ENCODE assay signal across 32 mouse cellular contexts in the genomic region with DNA sequence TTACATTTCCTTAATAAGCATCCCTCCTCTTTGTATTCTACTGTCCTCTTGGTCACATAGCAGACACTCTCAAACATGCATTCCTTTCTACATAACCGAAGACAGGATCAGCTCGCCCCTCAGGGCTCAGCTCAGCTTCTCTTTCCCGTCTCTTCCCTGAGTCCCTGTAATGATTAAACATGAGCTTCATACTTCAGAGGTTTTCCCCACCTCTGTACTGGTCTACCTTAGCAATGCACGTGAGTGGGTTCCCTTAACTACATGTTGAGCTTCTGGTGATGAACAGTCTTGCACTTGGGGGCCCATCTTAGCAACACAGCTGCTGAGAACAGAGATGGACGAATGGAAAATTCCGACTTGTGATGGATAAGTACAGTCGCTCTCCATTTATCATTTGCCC. TPM values are rescaled to one million over a fixed set of nuclear protein-coding genes. Genes with fewer than 3 reads are reported as not detected.
"Had no signal": no experiment of that assay in that cellular context is flagged by ENCODE, and none has a peak within 500 bp of the region (broad histone marks: within the 10 kb centered on the region; RNA-seq: fewer than 3 reads in every experiment).

No protein-coding gene starts in this region.

- H3K4me3 ChIP-seq: heart, adult 2 months; heart, embryonic 10.5 days; heart, embryonic 12.5 days; heart, embryonic 13.5 days; heart, embryonic 15.5 days; hindbrain, embryonic 10.5 days; hindbrain, embryonic 12.5 days; hindbrain, embryonic 13.5 days; hindbrain, embryonic 15.5 days; intestine, embryonic 15.5 days; layer of hippocampus, adult 2 months; left cerebral cortex, adult 2 months had no signal

- H3K4me1 ChIP-seq: heart, embryonic 10.5 days; hindbrain, embryonic 10.5 days; hindbrain, embryonic 12.5 days; hindbrain, embryonic 13.5 days; hindbrain, embryonic 15.5 days; intestine, embryonic 15.5 days had no signal

- H3K4me2 ChIP-seq: heart, embryonic 11.5 days; heart, embryonic 12.5 days; heart, embryonic 13.5 days; heart, embryonic 15.5 days; hindbrain, embryonic 12.5 days; hindbrain, embryonic 13.5 days; hindbrain, embryonic 14.5 days; hindbrain, embryonic 15.5 days; intestine, embryonic 15.5 days had no signal

- H3K9ac ChIP-seq: heart, embryonic 12.5 days; heart, embryonic 13.5 days; heart, embryonic 15.5 days; hindbrain, embryonic 12.5 days; hindbrain, embryonic 13.5 days; hindbrain, embryonic 14.5 days; hindbrain, embryonic 15.5 days; intestine, embryonic 15.5 days had no signal

- H3K9me3 ChIP-seq: heart, embryonic 10.5 days; heart, embryonic 13.5 days; heart, embryonic 15.5 days; hindbrain, embryonic 10.5 days; hindbrain, embryonic 12.5 days; hindbrain, embryonic 13.5 days; hindbrain, embryonic 15.5 days; intestine, embryonic 15.5 days had no signal

- DNase-seq: heart, adult 2 months; heart, postnatal 10 days; heart, postnatal 14 days; heart, postnatal 36 days; heart, postnatal 4 days; kidney, adult 11 months; kidney, adult 18-20 months; kidney, adult 2 months; kidney, adult 8-10 months; kidney, postnatal 14 days; kidney, postnatal 25 days; kidney, postnatal 36 days; layer of hippocampus, adult 9-11 months; layer of hippocampus, postnatal 36 days had no signal

- ATAC-seq: hindbrain, embryonic 16.5 days; hindbrain, postnatal 0 days; inflammation-experienced regulatory T-cells, adult 6 months; intestine, embryonic 15.5 days; intestine, embryonic 16.5 days; intestine, postnatal 0 days had no signal

- H3K36me3 ChIP-seq: heart, embryonic 10.5 days; heart, embryonic 12.5 days; heart, embryonic 13.5 days; heart, embryonic 15.5 days; hindbrain, embryonic 10.5 days; hindbrain, embryonic 12.5 days; hindbrain, embryonic 13.5 days; hindbrain, embryonic 15.5 days; intestine, embryonic 15.5 days had no signal

- H3K27me3 ChIP-seq: heart, embryonic 12.5 days; heart, embryonic 13.5 days; heart, embryonic 15.5 days; hindbrain, embryonic 12.5 days; hindbrain, embryonic 13.5 days; hindbrain, embryonic 15.5 days; intestine, embryonic 15.5 days had no signal

- H3K27ac ChIP-seq: heart, adult 2 months; heart, embryonic 10.5 days; heart, embryonic 13.5 days; heart, embryonic 15.5 days; hindbrain, embryonic 10.5 days; hindbrain, embryonic 12.5 days; hindbrain, embryonic 13.5 days; hindbrain, embryonic 14.5 days; hindbrain, embryonic 15.5 days; hindbrain, postnatal 0 days; intestine, embryonic 15.5 days; layer of hippocampus, adult 2 months; left cerebral cortex, adult 2 months had no signal

RNA-seq across cellular contexts. Expression of gene Ap1s3, which starts 12.2 kb away (rescaled TPM):
- polyA plus RNA-seq: hindbrain, embryonic 13.5 days had no signal
